Mouse (Mus musculus) urinary bladder, adult 18-20 months (tissue): ENCODE measurements around the gene Sugp1.
"Not testable (repeated sequence)": the region's sequence is repeated elsewhere in the genome, so short reads cannot be mapped to it uniquely, and the experiment has no call there.

Experiments used
- DNase-seq, 2 experiments: peaks; one replicate each; pipeline ENCODE4 v3.0.0; 2022; ENCODE audit warnings: low spot score in 2 of 2, mixed read lengths in 2 of 2

The Sugp1 gene

GRCm38 (mm10) chr8:70043996-70044395 is 1.4 kb downstream of the Sugp1 start:
- no peak for DNase-seq

DNA sequence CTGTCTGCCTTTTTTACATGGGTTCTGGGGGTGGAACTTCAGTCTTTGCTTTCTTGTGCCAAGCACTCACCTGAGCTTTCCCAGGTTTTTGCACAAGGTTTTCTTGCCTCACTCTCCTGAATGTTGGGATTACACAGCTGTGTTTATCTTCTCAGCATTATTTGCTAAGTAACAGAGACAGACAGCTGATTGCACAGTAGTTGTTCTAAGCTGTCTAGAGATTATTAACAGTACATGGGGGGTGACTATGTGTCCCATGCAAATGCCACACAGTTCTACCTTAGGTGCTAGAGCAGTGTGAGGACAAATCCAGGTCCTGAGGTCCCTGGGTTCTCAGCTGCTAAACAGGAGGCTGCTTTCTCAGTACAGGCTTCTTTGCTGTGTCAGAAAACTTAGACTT is 7.0 kb downstream of the Sugp1 start:
- DNase-seq: no peak

GRCm38 (mm10) chr8:70050434-70050833 is 7.8 kb downstream of the Sugp1 start:
- DNase-seq: not testable (repeated sequence)

- DNase-seq: no peak
Observed at GRCm38 (mm10) chr8:70057721-70058120, 15.1 kb downstream of the Sugp1 start.

- DNase-seq: no peak
Observed at GRCm38 (mm10) chr8:70071836-70072440, 29.3 kb downstream of the Sugp1 start.

GRCm38 (mm10) chr8:70072441-70073069 is 29.9 kb downstream of the Sugp1 start, which contains the start of gene Tm6sf2:
Tm6sf2 (plus strand) TSS chr8:70072924.
- DNase-seq: peak in 1 of 2 experiments; percentile 8

DNA sequence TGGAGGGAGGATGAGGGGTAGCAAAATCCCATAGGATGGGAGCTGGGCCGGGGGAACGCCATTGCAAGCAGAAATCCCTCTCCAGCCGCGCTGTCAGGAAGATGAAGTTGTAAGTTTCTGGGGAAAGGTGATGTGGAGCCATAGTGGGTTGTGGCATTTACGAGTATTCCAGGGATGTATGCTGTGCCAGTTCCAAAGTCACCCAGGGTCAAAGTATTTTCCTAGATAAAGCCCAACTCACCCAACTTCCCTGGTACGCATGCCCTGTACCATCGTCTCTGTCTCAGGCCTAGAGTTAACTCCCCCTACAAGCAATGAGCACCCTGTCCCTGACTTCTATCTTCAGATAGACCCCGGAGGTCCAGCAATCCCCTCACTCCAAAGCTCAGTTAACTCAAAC is 30.5 kb downstream of the Sugp1 start:
- no peak for DNase-seq

DNA sequence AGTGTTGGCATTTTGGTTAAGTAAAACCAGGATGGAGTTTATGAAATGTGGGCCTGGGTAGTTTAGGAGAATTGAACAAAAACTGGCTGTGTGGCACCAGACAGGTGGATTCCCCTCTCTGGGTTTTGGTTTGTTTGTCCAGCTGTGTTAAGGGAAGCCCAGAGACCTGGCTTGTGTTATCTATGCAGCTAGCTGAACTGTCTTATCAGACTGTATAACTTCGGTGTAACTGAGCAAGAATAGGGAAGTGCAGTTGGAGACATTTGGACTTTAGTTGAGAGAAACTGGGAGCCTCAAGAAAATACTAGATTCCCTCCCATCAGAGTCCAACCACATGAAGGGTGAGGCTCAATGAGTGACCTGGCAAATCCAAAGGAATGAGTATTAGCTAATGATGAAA is 31.1 kb downstream of the Sugp1 start:
- DNase-seq: no peak

DNA sequence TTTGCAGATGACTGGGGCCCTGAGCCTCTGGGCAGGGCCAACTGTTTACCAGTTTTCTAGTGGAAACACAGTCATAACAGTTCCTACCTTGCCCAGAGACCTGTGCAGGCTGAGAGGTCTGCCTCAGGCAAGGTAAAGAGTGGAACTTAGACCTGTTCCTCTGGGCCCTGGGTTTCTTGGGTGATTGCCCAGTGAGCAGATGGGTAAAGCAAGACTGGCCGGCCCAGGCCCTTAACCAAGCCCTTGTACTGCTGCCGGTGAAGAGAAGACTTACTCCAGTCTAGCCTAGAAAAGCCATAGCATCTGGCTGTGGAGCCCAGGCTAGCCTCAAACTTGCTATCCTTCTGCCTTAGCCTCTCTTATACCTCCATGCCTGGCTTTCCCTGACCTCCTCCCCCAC is 39.4 kb downstream of the Sugp1 start:
- no peak for DNase-seq

GRCm38 (mm10) chr8:70083285-70083684 is 40.7 kb downstream of the Sugp1 start, which contains the start of gene Hapln4:
Hapln4 (plus strand) TSS chr8:70083457.
- peak in 1 of 2 experiments; percentile 12 for DNase-seq

DNA sequence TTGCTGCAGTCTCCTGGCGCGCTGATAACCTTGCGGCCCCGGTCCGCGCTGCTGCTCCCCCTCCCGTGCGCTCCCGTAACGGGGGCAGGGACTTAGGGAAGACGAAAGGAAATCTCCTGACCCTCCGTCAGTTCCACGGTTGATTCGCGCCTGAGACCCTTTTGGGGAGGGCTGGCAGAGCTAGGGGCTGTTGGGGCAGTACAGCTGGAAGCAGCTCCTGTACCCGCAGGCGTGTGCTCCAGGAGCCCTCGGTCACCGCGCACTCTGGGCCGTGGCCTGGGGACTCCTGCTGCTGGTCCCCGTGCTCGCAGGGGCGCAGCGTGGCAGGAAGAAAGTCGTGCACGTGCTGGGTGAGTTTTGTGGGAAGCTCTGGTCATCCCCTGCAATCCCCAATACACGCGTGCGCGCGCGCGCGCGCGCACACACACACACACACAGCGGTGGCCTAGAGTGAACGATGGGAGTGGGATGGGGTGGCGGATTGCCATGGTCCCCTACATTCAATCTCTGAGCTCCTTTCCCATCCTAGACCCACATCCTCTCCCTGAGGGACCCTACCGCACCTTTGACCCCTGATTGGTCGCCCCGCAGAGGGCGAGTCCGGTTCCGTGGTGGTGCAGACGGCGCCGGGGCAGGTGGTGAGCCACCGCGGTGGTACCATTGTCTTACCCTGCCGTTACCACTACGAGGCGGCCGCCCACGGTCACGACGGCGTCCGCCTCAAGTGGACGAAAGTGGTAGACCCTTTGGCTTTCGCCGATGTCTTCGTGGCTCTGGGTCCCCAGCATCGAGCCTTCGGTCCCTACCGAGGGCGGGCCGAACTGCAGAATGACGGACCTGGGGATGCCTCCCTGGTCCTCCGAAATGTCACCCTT is 41.8 kb downstream of the Sugp1 start:
- DNase-seq: no peak

- no peak for DNase-seq
Observed at GRCm38 (mm10) chr8:70086151-70086550, 43.5 kb downstream of the Sugp1 start.

GRCm38 (mm10) chr8:70087237-70087636 is 44.6 kb downstream of the Sugp1 start:
- no peak for DNase-seq

GRCm38 (mm10) chr8:70087836-70088650 is 45.4 kb downstream of the Sugp1 start:
- DNase-seq: no peak

DNA sequence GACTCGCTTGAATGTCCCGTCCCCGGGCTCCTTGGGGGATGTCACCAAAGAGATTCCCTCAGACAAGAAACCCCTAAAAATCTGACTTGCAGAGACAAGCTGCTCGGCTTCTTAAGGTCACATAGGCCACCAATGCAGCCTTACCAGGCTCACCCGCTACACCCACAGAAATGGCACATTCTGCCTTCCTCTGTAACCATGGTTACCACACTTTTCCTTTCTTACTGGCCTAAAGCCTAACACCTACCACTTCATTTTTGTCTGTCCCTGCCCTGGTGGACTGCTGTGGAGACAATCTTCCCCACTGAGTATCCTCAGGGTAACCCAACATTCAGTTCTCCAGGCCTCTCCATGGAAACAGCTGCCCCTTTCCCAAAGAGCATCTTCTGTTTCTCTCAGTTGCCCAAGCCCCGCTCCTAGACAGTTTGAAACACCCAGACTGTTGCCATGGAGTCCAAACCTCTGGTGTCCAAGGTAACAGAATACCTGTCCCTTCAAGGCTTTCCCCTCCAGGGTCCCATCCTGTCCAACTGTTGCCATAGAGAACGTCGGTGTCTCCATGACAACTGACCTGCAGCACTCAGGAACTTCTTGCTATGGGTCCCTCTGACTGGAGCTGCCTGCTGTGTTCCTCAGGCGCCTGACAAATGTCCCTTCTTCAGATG is 46.8 kb downstream of the Sugp1 start:
- no peak for DNase-seq

DNA sequence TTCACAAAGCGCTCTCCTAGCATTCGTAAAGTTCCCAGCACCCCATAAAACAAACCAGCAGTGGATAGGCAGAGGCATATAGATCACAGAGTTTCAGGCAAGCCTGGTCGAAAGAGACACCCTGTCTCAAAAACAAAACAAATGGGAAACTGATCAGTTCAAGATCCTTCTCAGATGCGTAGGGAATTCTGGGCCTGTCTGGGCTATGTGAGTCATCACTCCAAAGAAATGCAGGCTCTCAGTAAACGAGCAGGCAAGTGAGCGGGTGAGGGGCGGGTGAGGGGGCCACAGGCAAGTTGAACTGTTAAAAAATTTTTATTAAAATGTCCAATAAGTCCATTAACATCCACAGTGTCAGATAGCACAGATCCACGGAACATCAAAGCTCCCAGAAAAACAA is 50.2 kb downstream of the Sugp1 start:
- DNase-seq: no peak

DNA sequence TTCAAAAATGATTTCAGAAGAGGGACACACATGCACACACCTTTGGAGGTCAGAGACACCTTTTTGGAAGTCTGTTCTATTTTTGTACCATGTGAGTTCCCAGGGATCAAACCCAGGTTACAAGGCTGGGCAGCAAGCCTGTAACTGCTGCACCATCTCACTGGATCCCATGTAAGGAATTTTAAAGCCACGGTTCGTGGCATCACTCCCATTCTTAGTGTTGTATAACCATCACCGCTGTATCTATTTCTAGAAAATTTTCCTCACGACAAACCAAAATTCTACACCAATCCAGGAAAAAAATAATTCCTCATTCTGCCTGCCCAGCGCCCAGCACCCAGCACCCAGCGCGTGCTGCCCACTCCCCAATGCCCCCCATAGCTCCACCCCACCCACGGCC is 56.7 kb downstream of the Sugp1 start:
- no peak for DNase-seq

DNA sequence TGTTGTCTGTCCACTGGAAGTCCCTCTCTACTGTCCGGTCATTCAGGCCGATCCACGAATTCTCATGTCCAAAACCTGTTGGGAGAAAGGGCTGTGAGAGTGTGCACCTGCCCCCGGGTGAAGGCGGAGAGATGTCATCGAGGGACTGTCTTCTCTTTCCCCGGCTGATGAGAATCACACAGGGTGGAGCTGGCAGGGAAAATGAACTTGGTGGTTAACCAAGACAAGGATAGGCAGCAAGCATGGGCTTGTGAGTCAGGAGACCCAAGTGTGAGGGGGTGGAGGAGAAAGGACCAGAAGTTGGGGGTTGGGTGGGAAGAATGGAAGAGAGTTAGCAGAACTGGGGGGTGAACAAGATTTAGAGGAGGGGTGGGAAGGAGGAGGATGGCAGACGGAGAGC is 57.6 kb downstream of the Sugp1 start:
- DNase-seq: no peak

- DNase-seq: no peak
Observed at GRCm38 (mm10) chr8:70104506-70104905, 61.9 kb downstream of the Sugp1 start.

GRCm38 (mm10) chr8:70104922-70105321 is 62.3 kb downstream of the Sugp1 start:
- no peak for DNase-seq

GRCm38 (mm10) chr8:70110451-70110850 is 67.8 kb downstream of the Sugp1 start:
- no peak for DNase-seq
